Mouse (Mus musculus) hematopoietic multipotent progenitor cell, adult 10-12 weeks (in vitro differentiated cells): ENCODE measurements around the gene Olfr487. TPM values are rescaled to one million over a fixed set of nuclear protein-coding genes. Genes with fewer than 3 reads are reported as not detected.

Source experiments
- polyA plus RNA-seq: library from polyadenylated mRNA; stranded (reverse); fragments of >175 nt; gene quantifications from 2 replicates; pipeline ENCODE4 v1.2.3, GENCODE M21; 2012; ENCODE audit warnings: low replicate concordance

Gene Olfr487
- not detected in 2 replicates for polyA plus RNA-seq

DNA sequence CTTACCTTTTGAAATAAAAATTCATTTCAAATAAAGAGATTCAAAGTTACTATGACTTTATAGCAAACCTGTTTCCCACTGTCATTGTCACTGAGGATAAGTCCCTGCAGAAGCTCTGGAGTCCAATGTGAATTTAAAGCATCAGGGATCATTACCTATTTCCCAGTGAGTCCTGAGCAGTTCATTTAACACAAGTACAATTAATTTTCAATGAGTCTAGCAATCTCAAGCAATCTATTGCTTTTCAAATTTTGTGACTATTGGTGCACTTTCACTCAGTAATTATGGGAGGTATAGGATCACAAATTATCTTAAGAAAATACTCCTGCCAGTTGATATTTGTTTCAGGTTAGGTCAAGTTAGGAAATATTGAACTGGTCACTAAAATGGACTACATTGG lies at the start of gene Olfr487:
TSS of gene Olfr487 (minus strand) at position 101 of the 400 bp plus-strand sequence.

DNA sequence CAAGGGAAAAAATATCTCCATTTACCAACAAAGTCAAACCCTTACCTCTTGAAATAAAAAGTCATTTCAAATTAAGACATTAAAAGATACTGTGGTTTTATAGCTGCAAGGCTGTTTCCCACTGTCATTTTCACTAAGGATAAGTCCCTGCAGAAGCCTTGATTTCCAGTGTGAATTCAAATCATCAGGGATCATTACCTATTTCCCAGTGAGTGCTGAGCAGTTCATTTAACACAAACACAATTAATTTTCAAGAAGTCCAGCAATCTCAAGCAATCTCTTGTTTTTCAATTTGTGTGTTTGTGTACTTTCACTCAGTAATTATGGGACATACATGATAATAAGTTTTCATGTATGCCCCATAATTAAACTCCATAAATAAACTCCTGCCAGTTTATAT lies 43.8 kb upstream of the Olfr487 start, which contains the start of gene Olfr488:
TSS of gene Olfr488 (minus strand) at position 101 of the 400 bp plus-strand sequence.

DNA sequence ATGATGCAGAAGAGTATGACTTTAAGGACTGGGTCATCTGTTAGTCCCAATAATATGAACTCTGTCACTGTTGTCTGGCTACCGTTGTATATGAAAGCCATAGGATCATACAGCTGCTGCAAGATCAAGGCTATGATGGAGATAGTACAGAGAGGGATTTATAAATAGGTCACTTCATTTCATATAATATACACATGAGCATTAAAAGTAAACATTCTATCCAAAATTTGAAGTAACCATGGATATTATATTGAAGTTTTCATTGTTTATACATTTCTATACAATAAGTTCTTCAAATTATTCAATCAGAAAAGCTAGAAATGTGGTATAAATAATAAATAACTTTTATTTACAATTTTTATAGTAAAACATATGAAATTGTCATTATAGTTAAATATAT lies 41.8 kb downstream of the Olfr487 start, which contains the start of gene Olfr486:
TSS of gene Olfr486 (minus strand) at position 101 of the 400 bp plus-strand sequence.

DNA sequence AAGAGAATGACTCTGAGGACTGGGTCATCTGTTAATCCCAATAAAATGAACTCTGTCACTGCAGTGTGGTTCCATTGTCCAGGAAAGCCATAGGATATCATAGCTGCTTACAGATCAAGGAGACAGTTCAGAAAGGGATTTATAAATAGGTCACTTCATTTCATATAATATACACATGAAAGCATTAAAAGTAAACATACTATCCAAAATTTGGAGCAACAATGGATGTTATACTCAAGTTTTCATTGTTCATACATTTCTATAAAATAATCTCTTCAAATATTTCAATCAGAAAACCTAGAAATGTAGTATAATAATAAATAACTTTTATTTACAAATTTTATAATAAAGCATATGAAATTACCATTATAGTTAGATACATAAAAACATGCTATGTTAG lies 54.7 kb downstream of the Olfr487 start, which contains the start of gene Olfr485:
TSS of gene Olfr485 (minus strand) at position 101 of the 400 bp plus-strand sequence.

Other genes starting within 250 kb of the Olfr487 start
- not detected in 2 replicates for gene Olfr476, start 249.8 kb downstream of the Olfr487 start, polyA plus RNA-seq
- gene Olfr477, start 227.9 kb downstream of the Olfr487 start, polyA plus RNA-seq, result not detected in 2 replicates
- not detected in 2 replicates for gene Olfr478, start 180.6 kb downstream of the Olfr487 start, polyA plus RNA-seq
- gene Olfr479, start 163.9 kb downstream of the Olfr487 start, polyA plus RNA-seq, result not detected in 2 replicates
- gene Olfr480, start 147.3 kb downstream of the Olfr487 start, polyA plus RNA-seq, result not detected in 2 replicates
- not detected in 2 replicates for gene Olfr481, start 134.8 kb downstream of the Olfr487 start, polyA plus RNA-seq
- not detected in 2 replicates for gene Olfr482, start 117.0 kb downstream of the Olfr487 start, polyA plus RNA-seq
- gene Olfr483, start 113.8 kb downstream of the Olfr487 start, polyA plus RNA-seq, result not detected in 2 replicates
- not detected in 2 replicates for gene Olfr484, start 87.2 kb downstream of the Olfr487 start, polyA plus RNA-seq
- not detected in 2 replicates for gene Olfr485, start 54.8 kb downstream of the Olfr487 start, polyA plus RNA-seq
- gene Olfr486, start 41.9 kb downstream of the Olfr487 start, polyA plus RNA-seq, result not detected in 2 replicates
- gene Olfr488, start 43.7 kb upstream of the Olfr487 start, polyA plus RNA-seq, result not detected in 2 replicates
- gene Olfr490, start 74.3 kb upstream of the Olfr487 start, polyA plus RNA-seq, result not detected in 2 replicates
- not detected in 2 replicates for gene Olfr491, start 98.8 kb upstream of the Olfr487 start, polyA plus RNA-seq
- gene Olfr492, start 109.0 kb upstream of the Olfr487 start, polyA plus RNA-seq, result not detected in 2 replicates
- not detected in 2 replicates for gene Olfr493, start 132.3 kb upstream of the Olfr487 start, polyA plus RNA-seq
- not detected in 2 replicates for gene Olfr494, start 150.7 kb upstream of the Olfr487 start, polyA plus RNA-seq
- gene Olfr495, start 178.5 kb upstream of the Olfr487 start, polyA plus RNA-seq, result not detected in 2 replicates
- gene Olfr497, start 205.8 kb upstream of the Olfr487 start, polyA plus RNA-seq, result not detected in 2 replicates